Mouse (Mus musculus): ENCODE results near the gene Lce3f. TPM values are rescaled to one million over a fixed set of nuclear protein-coding genes. Genes with fewer than 3 reads are reported as not detected.
A peak's percentile ranks its signal among the peaks of the same experiment; 100 is the strongest.

Gene Lce3f
- polyA plus RNA-seq (2015; fragmentation: Nextera tagmentation; extraction: Ambion mirVana), result not detected in 2 replicates

DNA sequence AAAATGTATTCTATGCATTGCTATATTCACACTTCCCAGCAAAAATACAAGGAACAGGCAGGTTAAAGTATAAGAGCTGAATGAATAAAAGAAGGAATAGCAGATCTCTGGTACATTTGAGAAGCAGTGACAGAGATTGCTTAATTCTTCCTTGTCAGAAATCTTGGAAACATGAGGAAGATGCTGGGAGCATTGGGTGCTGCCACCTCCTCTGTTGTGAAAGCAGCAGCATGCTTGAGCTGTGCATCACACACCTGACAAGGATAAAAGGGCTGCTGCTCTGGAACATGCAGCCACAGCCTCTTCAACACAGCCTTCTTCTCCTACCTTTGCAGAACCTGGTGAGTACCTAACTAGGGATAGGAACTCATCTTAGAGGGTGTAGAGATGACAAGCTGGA, at the start of gene Lce3f:
Gene Lce3f (plus strand): TSS at position 301 of the 400 bp plus-strand sequence.
- no peak within 1 kb of the TSS for H3K4me2 ChIP-seq (replicated peaks; ENCODE audit: low read depth)
- H3K4me1 ChIP-seq (replicated peaks; ENCODE audit: control insufficient read depth, insufficient read depth, low read length), result no peaks in the 10 kb centered on the region
- no peak within 1 kb of the TSS for H3K27ac ChIP-seq (ENCODE audit: low read depth, low read length)
- no peaks in the 10 kb centered on the region for H3K9me3 ChIP-seq (ENCODE audit: control insufficient read depth)
- no peak for ATAC-seq
- no peaks in the 10 kb centered on the region for H3K27me3 ChIP-seq (replicated peaks; ENCODE audit: control insufficient read depth, insufficient read depth, low read length)
- H3K9ac ChIP-seq (ENCODE audit: low read depth, low read length), result no peak within 1 kb of the TSS
- H3K36me3 ChIP-seq (ENCODE audit: control insufficient read depth, insufficient read depth), result no peaks in the 10 kb centered on the region
- no peak for TF ChIP-seq CTCF (IDR thresholded peaks at IDR 0.05; ENCODE audit: low read depth)
- H3K4me3 ChIP-seq (ENCODE audit: low read depth, low read length), result no peak within 1 kb of the TSS

DNA sequence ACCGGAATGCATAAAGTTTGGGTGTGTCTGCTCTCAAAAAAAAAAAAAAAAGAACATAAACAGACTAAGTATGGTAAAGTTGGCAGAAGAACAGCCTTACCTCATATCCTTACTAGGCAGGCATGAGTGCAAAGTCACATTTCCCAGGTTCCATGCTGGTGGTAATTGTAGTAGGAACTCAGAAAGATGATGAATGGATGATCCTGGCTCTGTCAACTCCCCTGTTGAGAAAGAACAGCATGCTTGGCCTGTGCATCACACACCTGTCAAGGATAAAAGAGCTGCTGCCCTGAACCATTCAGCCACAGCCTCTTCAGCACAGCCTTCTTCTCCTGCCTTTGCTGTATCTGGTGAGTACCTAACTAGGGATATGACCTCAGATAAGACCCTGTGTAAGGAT, 47.8 kb upstream of the Lce3f start, which contains the start of gene Lce3c:
Gene Lce3c (plus strand): TSS at position 301 of the 400 bp plus-strand sequence.
- no peak within 1 kb of the TSS for H3K4me2 ChIP-seq (replicated peaks; ENCODE audit: low read depth)
- H3K4me3 ChIP-seq (ENCODE audit: low read depth, low read length), result no peak within 1 kb of the TSS
- no peak for TF ChIP-seq CTCF (IDR thresholded peaks at IDR 0.05; ENCODE audit: low read depth)
- 55% methylated on average over 1 of the region's 1 CpGs for WGBS
- no peaks in the 10 kb centered on the region for H3K9me3 ChIP-seq (ENCODE audit: control insufficient read depth)
- H3K36me3 ChIP-seq (ENCODE audit: control insufficient read depth, insufficient read depth), result no peaks in the 10 kb centered on the region
- no peaks in the 10 kb centered on the region for H3K4me1 ChIP-seq (replicated peaks; ENCODE audit: control insufficient read depth, insufficient read depth, low read length)
- no peaks in the 10 kb centered on the region for H3K27me3 ChIP-seq (replicated peaks; ENCODE audit: control insufficient read depth, insufficient read depth, low read length)
- ATAC-seq, result no peak
- no peak within 1 kb of the TSS for H3K9ac ChIP-seq (ENCODE audit: low read depth, low read length)
- H3K27ac ChIP-seq (ENCODE audit: low read depth, low read length), result no peak within 1 kb of the TSS

DNA sequence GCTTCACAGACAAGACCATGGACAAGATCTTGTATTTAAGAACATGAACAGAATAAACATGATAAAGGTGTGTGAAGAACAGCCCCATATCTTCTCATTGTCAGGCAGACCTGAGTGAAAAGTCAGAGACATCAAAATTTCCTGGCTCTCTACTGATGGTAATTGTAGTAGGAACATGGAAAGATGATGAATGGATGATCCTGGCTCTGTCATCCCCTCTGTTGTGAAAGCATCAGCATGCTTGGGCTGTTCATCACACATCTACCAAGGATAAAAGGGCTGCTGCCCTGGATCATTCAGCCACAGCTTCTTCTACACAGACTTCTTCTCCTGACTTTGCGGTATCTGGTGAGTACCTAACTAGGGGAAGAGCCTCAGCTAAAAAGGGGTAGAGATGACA, 34.9 kb upstream of the Lce3f start, which contains the start of gene Lce3d:
Gene Lce3d (plus strand): TSS at position 301 of the 400 bp plus-strand sequence.
- Histone ChIP-seq H3K27me3 (replicated peaks; ENCODE audit: control insufficient read depth, insufficient read depth, low read length) (no peaks in the 10 kb centered on the region), H3K4me2 (replicated peaks; ENCODE audit: low read depth) (no peak within 1 kb of the TSS), H3K36me3 (ENCODE audit: control insufficient read depth, insufficient read depth) (no peaks in the 10 kb centered on the region), H3K4me3 (ENCODE audit: low read depth, low read length) (no peak within 1 kb of the TSS), H3K9me3 (ENCODE audit: control insufficient read depth) (no peaks in the 10 kb centered on the region), H3K4me1 (replicated peaks; ENCODE audit: control insufficient read depth, insufficient read depth, low read length) (no peaks in the 10 kb centered on the region), H3K9ac (ENCODE audit: low read depth, low read length) (no peak within 1 kb of the TSS), H3K27ac (ENCODE audit: low read depth, low read length) (no peak within 1 kb of the TSS)
- ATAC-seq, result no peak
- no peak for TF ChIP-seq CTCF (IDR thresholded peaks at IDR 0.05; ENCODE audit: low read depth)
- WGBS, result 96% methylated on average over 1 of the region's 1 CpGs

DNA sequence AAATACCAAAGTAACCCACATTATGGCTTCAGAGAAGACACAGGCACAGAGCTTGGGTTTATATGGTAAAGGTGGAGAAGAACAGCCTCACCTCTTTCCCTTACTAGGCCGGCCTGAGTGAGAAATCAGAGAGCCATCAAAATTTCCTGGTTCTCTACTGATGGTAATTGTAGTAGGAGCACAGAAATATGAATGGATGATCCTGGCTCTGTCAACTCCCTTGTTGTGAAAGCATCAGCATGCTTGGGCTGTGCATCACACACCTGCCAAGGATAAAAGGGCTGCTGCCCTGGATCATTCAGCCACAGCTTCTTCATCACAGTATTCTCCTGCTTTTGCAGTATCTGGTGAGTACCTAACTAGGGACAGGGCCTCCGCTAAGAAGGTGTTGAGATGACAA, 25.3 kb upstream of the Lce3f start, which contains the start of gene Lce3e:
Gene Lce3e (plus strand): TSS at position 301 of the 400 bp plus-strand sequence.
- WGBS, result 80% methylated on average over 2 of the region's 2 CpGs
- no peak within 1 kb of the TSS for H3K27ac ChIP-seq (ENCODE audit: low read depth, low read length)
- no peak within 1 kb of the TSS for H3K9ac ChIP-seq (ENCODE audit: low read depth, low read length)
- no peaks in the 10 kb centered on the region for H3K36me3 ChIP-seq (ENCODE audit: control insufficient read depth, insufficient read depth)
- ATAC-seq, result no peak
- no peak within 1 kb of the TSS for H3K4me3 ChIP-seq (ENCODE audit: low read depth, low read length)
- H3K9me3 ChIP-seq (ENCODE audit: control insufficient read depth), result no peaks in the 10 kb centered on the region
- no peak for TF ChIP-seq CTCF (IDR thresholded peaks at IDR 0.05; ENCODE audit: low read depth)
- no peak within 1 kb of the TSS for H3K4me2 ChIP-seq (replicated peaks; ENCODE audit: low read depth)
- H3K27me3 ChIP-seq (replicated peaks; ENCODE audit: control insufficient read depth, insufficient read depth, low read length), result no peaks in the 10 kb centered on the region
- H3K4me1 ChIP-seq (replicated peaks; ENCODE audit: control insufficient read depth, insufficient read depth, low read length), result no peaks in the 10 kb centered on the region

DNA sequence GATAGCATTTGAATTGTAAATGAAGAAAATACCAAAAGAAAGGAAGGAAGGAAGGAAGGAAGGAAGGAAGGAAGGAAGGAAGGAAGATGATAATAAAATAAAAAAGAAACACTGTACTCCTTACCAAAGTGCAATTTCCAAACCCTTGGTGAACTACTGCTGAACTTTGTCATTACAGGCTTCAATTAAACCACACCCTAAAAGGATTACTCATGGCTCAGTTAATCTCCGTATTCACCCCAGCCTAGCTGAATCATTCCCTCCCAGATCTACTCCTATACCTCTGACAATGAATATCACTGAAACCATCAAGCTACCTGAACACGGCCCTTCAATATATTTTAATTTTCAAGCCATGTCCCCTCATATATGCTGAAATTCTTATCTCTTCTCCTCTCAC, 13.5 kb upstream of the Lce3f start:
- peak; percentile 47; the same call in 1 of the 2 replicates for ATAC-seq
- no peaks in the 10 kb centered on the region for H3K27me3 ChIP-seq (replicated peaks; ENCODE audit: control insufficient read depth, insufficient read depth, low read length)
- no peak overlapping the region for H3K9ac ChIP-seq (ENCODE audit: low read depth, low read length)
- no peak overlapping the region for H3K27ac ChIP-seq (ENCODE audit: low read depth, low read length)
- H3K4me2 ChIP-seq (replicated peaks; ENCODE audit: low read depth), result no peak overlapping the region
- 33% methylated on average over 2 of the region's 2 CpGs for WGBS
- H3K36me3 ChIP-seq (ENCODE audit: control insufficient read depth, insufficient read depth), result no peaks in the 10 kb centered on the region
- no peak for TF ChIP-seq CTCF (IDR thresholded peaks at IDR 0.05; ENCODE audit: low read depth)
- H3K9me3 ChIP-seq (ENCODE audit: control insufficient read depth), result no peaks in the 10 kb centered on the region
- H3K4me1 ChIP-seq (replicated peaks; ENCODE audit: control insufficient read depth, insufficient read depth, low read length), result no peaks in the 10 kb centered on the region
- no peak overlapping the region for H3K4me3 ChIP-seq (ENCODE audit: low read depth, low read length)

DNA sequence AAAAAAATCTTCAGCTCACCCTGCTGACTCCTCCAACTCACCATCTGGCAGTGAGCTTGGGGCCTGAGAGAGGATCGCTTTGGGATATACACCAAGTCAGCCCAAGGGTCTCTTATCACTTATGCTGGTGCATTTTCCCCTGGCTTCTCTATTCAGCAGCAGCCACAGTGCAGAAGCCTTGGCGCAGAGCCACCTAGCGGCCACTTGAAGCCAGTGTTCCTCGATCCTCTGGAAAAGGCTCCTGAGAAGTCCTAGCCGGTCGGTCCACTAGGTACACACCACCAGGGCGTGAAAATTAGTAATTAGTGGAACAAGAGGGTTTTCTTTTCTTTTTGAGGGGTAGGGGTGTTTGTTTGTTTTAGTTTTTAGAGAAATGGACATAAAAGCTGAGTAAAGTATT, 6.7 kb downstream of the Lce3f start:
- H3K27ac ChIP-seq (ENCODE audit: low read depth, low read length), result no peak overlapping the region
- ATAC-seq, result peak; percentile 66; the same call in 1 of the 2 replicates
- WGBS, result 6% methylated on average over 7 of the region's 7 CpGs

DNA sequence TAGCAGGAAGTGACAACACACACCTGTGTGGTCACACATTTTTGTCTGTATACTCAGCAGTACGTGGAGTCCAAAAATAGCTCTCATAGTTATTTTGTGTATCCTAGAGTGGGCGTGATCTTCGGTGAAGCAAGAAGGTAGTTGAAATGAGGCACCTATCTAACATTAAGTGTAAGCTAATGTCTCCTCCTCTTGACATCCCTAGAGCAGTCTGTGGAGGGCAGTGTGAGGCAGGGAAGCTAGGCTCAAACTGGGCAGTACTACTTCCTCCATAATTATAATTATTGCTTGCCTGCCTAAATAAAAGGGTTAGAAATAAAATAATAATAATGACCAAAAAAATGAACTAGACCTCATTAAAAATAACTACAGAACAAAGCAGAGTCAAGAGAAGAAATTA, 8.6 kb downstream of the Lce3f start:
- Histone ChIP-seq H3K4me2 (replicated peaks; ENCODE audit: low read depth) (no peak overlapping the region), H3K9me3 (ENCODE audit: control insufficient read depth) (no peaks in the 10 kb centered on the region), H3K27me3 (replicated peaks; ENCODE audit: control insufficient read depth, insufficient read depth, low read length) (no peaks in the 10 kb centered on the region), H3K27ac (ENCODE audit: low read depth, low read length) (no peak overlapping the region), H3K36me3 (ENCODE audit: control insufficient read depth, insufficient read depth) (no peaks in the 10 kb centered on the region), H3K9ac (ENCODE audit: low read depth, low read length) (no peak overlapping the region), H3K4me1 (replicated peaks; ENCODE audit: control insufficient read depth, insufficient read depth, low read length) (no peaks in the 10 kb centered on the region), H3K4me3 (ENCODE audit: low read depth, low read length) (no peak overlapping the region)
- ATAC-seq, result no peak
- TF ChIP-seq CTCF (IDR thresholded peaks at IDR 0.05; ENCODE audit: low read depth), result no peak
- 65% methylated on average over 3 of the region's 3 CpGs for WGBS

More for the DNA sequence above, 6.7 kb downstream of the Lce3f start:
- H3K36me3 ChIP-seq (ENCODE audit: control insufficient read depth, insufficient read depth), result no peaks in the 10 kb centered on the region
- no peaks in the 10 kb centered on the region for H3K27me3 ChIP-seq (replicated peaks; ENCODE audit: control insufficient read depth, insufficient read depth, low read length)
- peak; percentile 87 for TF ChIP-seq CTCF (IDR thresholded peaks at IDR 0.05; ENCODE audit: low read depth)
- H3K4me3 ChIP-seq (ENCODE audit: low read depth, low read length), result no peak overlapping the region
- no peaks in the 10 kb centered on the region for H3K4me1 ChIP-seq (replicated peaks; ENCODE audit: control insufficient read depth, insufficient read depth, low read length)
- no peak overlapping the region for H3K4me2 ChIP-seq (replicated peaks; ENCODE audit: low read depth)
- H3K9ac ChIP-seq (ENCODE audit: low read depth, low read length), result no peak overlapping the region
- H3K9me3 ChIP-seq (ENCODE audit: control insufficient read depth), result no peaks in the 10 kb centered on the region

All from intestine, postnatal 0 days (tissue).